Mouse (Mus musculus) embryonic facial prominence, embryonic 11.5 days (tissue): Measurements from ENCODE around the gene Rpl36-ps4. TPM values are rescaled to one million over a fixed set of nuclear protein-coding genes. Genes with fewer than 3 reads are reported as not detected.

Source experiments
- ATAC-seq: fragments of 200-750 bp; cut with Nextera tagmentation; replicated peaks from 2 replicates; pipeline ENCODE4 v1.8.0; 2017; ENCODE audit warnings: low read depth; ENCODE audit not compliant: insufficient number of reproducible peaks, low FRiP score, low TSS enrichment
- DNase-seq: peaks from one replicate; pipeline ENCODE4 v3.0.0-alpha.2; 2015; ENCODE audit warnings: low spot score
- H3K27ac ChIP-seq: fragments of 300-500 bp; sonication (generic); replicated peaks from 2 replicates; pipeline ENCODE4 v1.5.1; 2014; ENCODE audit warnings: mild to moderate bottlenecking, low read depth, low read length, control low read depth
- H3K27me3 ChIP-seq: fragments of 300-500 bp; sonication (generic); 2 replicates; pipeline ENCODE4 v1.6.1; 2014; ENCODE audit warnings: mild to moderate bottlenecking, low read length, moderate library complexity, mixed read lengths; ENCODE audit not compliant: control insufficient read depth, insufficient read depth
- H3K36me3 ChIP-seq: fragments of 300-500 bp; sonication (generic); replicated peaks from 2 replicates; pipeline ENCODE4 v1.6.1; 2014; ENCODE audit warnings: low read depth, mild to moderate bottlenecking, low read length, moderate library complexity, mixed read lengths; ENCODE audit not compliant: control insufficient read depth, insufficient read depth
- H3K4me1 ChIP-seq: fragments of 300-500 bp; sonication (generic); 2 replicates; pipeline ENCODE4 v1.6.1; 2014; ENCODE audit warnings: low read length, mixed read lengths; ENCODE audit not compliant: control insufficient read depth, insufficient read depth
- H3K4me2 ChIP-seq: fragments of 300-500 bp; sonication (generic); 2 replicates; pipeline ENCODE4 v1.6.1; 2014; ENCODE audit warnings: low read depth, mild to moderate bottlenecking, control low read depth, low read length, moderate library complexity
- H3K4me3 ChIP-seq: fragments of 300-500 bp; sonication (generic); 2 replicates; pipeline ENCODE4 v1.5.1; 2014; ENCODE audit warnings: low read depth, low read length, control low read depth
- H3K9ac ChIP-seq: fragments of 300-500 bp; sonication (generic); replicated peaks from 2 replicates; pipeline ENCODE4 v1.6.1; 2014; ENCODE audit warnings: mild to moderate bottlenecking, control low read depth, low read length
- H3K9me3 ChIP-seq: fragments of 300-500 bp; sonication (generic); replicated peaks from 2 replicates; pipeline ENCODE4 v1.6.1; 2016; ENCODE audit warnings: mild to moderate bottlenecking, low read length, inconsistent platforms, mixed read lengths; ENCODE audit not compliant: control insufficient read depth
- WGBS: fragments of 180-500 bp; shearing (Covaris S2); extraction: QIAGEN DNeasy Blood & Tissue Kit; methylation state at CpG from one replicate; pipeline ENCODE4 v1.1.7; 2014; 5-methylcytosine and 5-hydroxymethylcytosine counted together
- polyA plus RNA-seq: library from polyadenylated mRNA; unstranded; fragments of >200 nt; fragmentation: Nextera tagmentation; extraction: Ambion mirVana; gene quantifications from 2 replicates; pipeline ENCODE4 v1.2.1, GENCODE M21; 2014

Rpl36-ps4 gene
- polyA plus RNA-seq, 1 experiment from 2014 or later: not detected

DNA sequence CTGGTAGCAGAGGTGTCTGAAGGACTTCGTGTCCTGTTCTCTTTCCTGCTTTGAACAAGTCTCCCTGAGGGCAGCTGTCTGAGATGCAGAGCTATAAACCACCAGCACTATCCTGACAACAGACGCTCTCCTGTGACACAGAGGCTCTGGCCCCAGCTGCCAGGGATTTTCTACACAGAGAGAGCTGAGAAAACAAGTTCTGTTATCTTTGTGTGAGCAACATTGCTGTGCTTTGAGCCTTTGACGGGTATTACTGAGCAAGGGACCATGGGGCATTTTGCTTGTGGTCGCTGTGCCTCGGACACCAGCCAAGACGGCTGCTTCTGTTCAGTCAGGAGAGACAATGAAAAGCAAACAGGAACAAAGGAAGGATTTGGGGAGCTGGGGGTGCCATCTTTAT, 17.6 kb upstream of the Rpl36-ps4 start:
- WGBS: 35% methylated on average over 6 of the region's 6 CpGs
- DNase-seq (no peak), ATAC-seq (no peak)
- Histone ChIP-seq H3K9me3 (no peaks in the 10 kb centered on the region), H3K4me2 (no peak overlapping the region), H3K4me3 (no peak overlapping the region), H3K36me3 (no peaks in the 10 kb centered on the region), H3K4me1 (no peaks in the 10 kb centered on the region), H3K27ac (no peak overlapping the region), H3K27me3 (no peaks in the 10 kb centered on the region), H3K9ac (no peak overlapping the region)

- ATAC-seq (no peak), DNase-seq (no peak)
- Histone ChIP-seq H3K9me3 (no peaks in the 10 kb centered on the region), H3K4me1 (no peaks in the 10 kb centered on the region), H3K4me2 (no peak overlapping the region), H3K27ac (no peak overlapping the region), H3K4me3 (no peak overlapping the region), H3K9ac (no peak overlapping the region), H3K36me3 (no peaks in the 10 kb centered on the region), H3K27me3 (no peaks in the 10 kb centered on the region)
- WGBS: 87% methylated on average over 8 of the region's 8 CpGs
Observed at GRCm38 (mm10) chr17:87903725-87904124, 17.1 kb upstream of the Rpl36-ps4 start.

GRCm38 (mm10) chr17:87915386-87915785, 5.4 kb upstream of the Rpl36-ps4 start:
- Histone ChIP-seq H3K4me3 (no peak overlapping the region), H3K27me3 (no peaks in the 10 kb centered on the region), H3K9ac (no peak overlapping the region), H3K27ac (no peak overlapping the region), H3K9me3 (no peaks in the 10 kb centered on the region), H3K4me1 (no peaks in the 10 kb centered on the region), H3K36me3 (no peaks in the 10 kb centered on the region), H3K4me2 (no peak overlapping the region)
- WGBS: 88% methylated on average over 3 of the region's 3 CpGs
- no peak for DNase-seq
- no peak for ATAC-seq

DNA sequence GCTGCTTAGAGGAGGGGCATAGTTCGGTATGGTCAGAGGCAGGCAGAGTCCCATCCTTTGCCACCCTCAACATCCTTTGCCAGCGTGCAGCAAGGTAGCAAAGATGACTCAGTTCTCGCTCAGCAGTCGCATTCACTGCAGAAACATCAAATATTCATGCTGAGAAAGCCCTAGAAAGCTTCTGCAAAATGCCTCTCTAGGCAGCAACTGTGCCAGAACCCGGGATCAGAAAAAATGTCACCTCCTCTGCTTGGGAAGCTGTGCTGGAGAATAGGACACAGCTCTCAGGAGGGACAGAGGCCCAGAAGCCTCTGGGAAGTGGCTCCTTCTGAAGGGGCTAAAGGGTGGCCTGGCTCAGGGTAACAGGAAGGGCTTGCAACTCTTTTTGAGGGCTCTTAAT, 2.7 kb upstream of the Rpl36-ps4 start:
- H3K36me3 ChIP-seq: no peaks in the 10 kb centered on the region
- no peak for DNase-seq
- no peak overlapping the region for H3K4me2 ChIP-seq
- H3K27me3 ChIP-seq: no peaks in the 10 kb centered on the region
- WGBS: 78% methylated on average over 5 of the region's 5 CpGs
- no peak for ATAC-seq
- H3K9ac ChIP-seq: no peak overlapping the region
- H3K27ac ChIP-seq: no peak overlapping the region
- no peaks in the 10 kb centered on the region for H3K9me3 ChIP-seq
- H3K4me3 ChIP-seq: no peak overlapping the region
- no peaks in the 10 kb centered on the region for H3K4me1 ChIP-seq

- ATAC-seq (no peak), DNase-seq (no peak)
- no peaks in the 10 kb centered on the region for H3K9me3 ChIP-seq
- H3K27ac ChIP-seq: no peak overlapping the region
- H3K4me1 ChIP-seq: no peaks in the 10 kb centered on the region
- H3K9ac ChIP-seq: no peak overlapping the region
- no peaks in the 10 kb centered on the region for H3K36me3 ChIP-seq
- no peak overlapping the region for H3K4me3 ChIP-seq
- no peaks in the 10 kb centered on the region for H3K27me3 ChIP-seq
- no peak overlapping the region for H3K4me2 ChIP-seq
- WGBS: 79% methylated on average over 10 of the region's 10 CpGs
Observed at GRCm38 (mm10) chr17:87934326-87934725, 13.5 kb downstream of the Rpl36-ps4 start.

- no peak overlapping the region for H3K9ac ChIP-seq
- no peak overlapping the region for H3K4me3 ChIP-seq
- H3K4me1 ChIP-seq: no peaks in the 10 kb centered on the region
- ATAC-seq (no peak), DNase-seq (no peak)
- H3K27me3 ChIP-seq: no peaks in the 10 kb centered on the region
- no peaks in the 10 kb centered on the region for H3K9me3 ChIP-seq
- no peaks in the 10 kb centered on the region for H3K36me3 ChIP-seq
- 89% methylated on average over 8 of the region's 8 CpGs for WGBS
- H3K4me2 ChIP-seq: no peak overlapping the region
- no peak overlapping the region for H3K27ac ChIP-seq
Observed at GRCm38 (mm10) chr17:87934736-87935135, 14.0 kb downstream of the Rpl36-ps4 start.

GRCm38 (mm10) chr17:87936156-87936555, 15.4 kb downstream of the Rpl36-ps4 start:
- no peaks in the 10 kb centered on the region for H3K36me3 ChIP-seq
- no peak overlapping the region for H3K4me3 ChIP-seq
- no peak overlapping the region for H3K27ac ChIP-seq
- H3K4me1 ChIP-seq: no peaks in the 10 kb centered on the region
- WGBS: 88% methylated on average over 4 of the region's 4 CpGs
- no peaks in the 10 kb centered on the region for H3K27me3 ChIP-seq
- no peak for DNase-seq
- no peaks in the 10 kb centered on the region for H3K9me3 ChIP-seq
- H3K9ac ChIP-seq: no peak overlapping the region
- ATAC-seq: no peak
- H3K4me2 ChIP-seq: no peak overlapping the region

GRCm38 (mm10) chr17:87948965-87949584, 28.3 kb downstream of the Rpl36-ps4 start:
- no peak overlapping the region for H3K9ac ChIP-seq
- H3K27ac ChIP-seq: no peak overlapping the region
- H3K36me3 ChIP-seq: no peaks in the 10 kb centered on the region; the same call in 1 of the 2 replicates
- WGBS: 43% methylated on average over 16 of the region's 16 CpGs
- peak; percentile 82 for DNase-seq
- H3K4me3 ChIP-seq: no peak overlapping the region
- no peaks in the 10 kb centered on the region for H3K9me3 ChIP-seq
- H3K27me3 ChIP-seq: no peaks in the 10 kb centered on the region
- H3K4me1 ChIP-seq: no peaks in the 10 kb centered on the region
- no peak for ATAC-seq
- H3K4me2 ChIP-seq: no peak overlapping the region
